Mouse (Mus musculus): Measurements from ENCODE around the gene Vsig1.

DNA sequence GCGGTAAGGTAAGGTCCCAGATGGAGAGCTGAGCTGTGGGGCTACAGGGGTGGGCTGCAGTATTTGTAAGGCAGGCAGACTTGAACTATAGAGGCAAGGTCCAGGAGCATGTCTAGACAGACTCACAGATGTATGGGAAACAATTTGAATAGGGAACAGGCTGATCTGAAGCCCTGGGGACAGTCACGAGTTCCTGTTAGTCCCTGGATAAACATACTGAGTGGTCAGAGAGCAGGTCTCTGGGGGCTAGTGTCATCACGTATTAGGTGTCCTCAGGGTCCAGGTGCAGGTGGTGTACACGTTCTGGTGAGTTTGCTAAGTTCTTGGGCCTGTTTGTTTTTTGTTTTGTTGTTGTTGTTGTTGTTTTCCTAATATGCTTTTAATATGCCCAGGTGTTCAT, 72.8 kb downstream of the Vsig1 start:
- TF ChIP-seq POLR2A (IDR thresholded peaks at IDR 0.05; ENCODE audit: borderline replicate concordance, insufficient read depth, low read length): no peak
- TF ChIP-seq CTCF (IDR thresholded peaks at IDR 0.05; ENCODE audit: borderline replicate concordance, insufficient read depth, low read depth, low read length): no peak

Measured in cerebellum, adult 2 months (tissue).